Mouse (Mus musculus) hindbrain, embryonic 16.5 days (tissue): Measurements from ENCODE around the gene BC028528. TPM values are rescaled to one million over a fixed set of nuclear protein-coding genes. Genes with fewer than 3 reads are reported as not detected.
"Not testable (repeated sequence)": the region's sequence is repeated elsewhere in the genome, so short reads cannot be mapped to it uniquely, and the experiment has no call there.

Source experiments
- ATAC-seq: fragments of 200-750 bp; cut with Nextera tagmentation; 2 replicates; pipeline ENCODE4 v1.8.0; 2017; ENCODE audit warnings: moderate TSS enrichment, moderate library complexity
- H3K27ac ChIP-seq: fragments of 300-500 bp; sonication (generic); 2 replicates; pipeline ENCODE4 v1.5.1; 2014; ENCODE audit warnings: low read depth, mild to moderate bottlenecking, control low read depth, low read length, moderate library complexity
- H3K27me3 ChIP-seq: fragments of 300-500 bp; sonication (generic); replicated peaks from 2 replicates; pipeline ENCODE4 v1.6.1; 2014; ENCODE audit warnings: low read length; ENCODE audit not compliant: control insufficient read depth, insufficient read depth
- H3K36me3 ChIP-seq: fragments of 300-500 bp; sonication (generic); 2 replicates; pipeline ENCODE4 v1.6.1; 2014; ENCODE audit warnings: mild to moderate bottlenecking, low read length, moderate library complexity, mixed read lengths; ENCODE audit not compliant: control insufficient read depth, insufficient read depth
- H3K4me1 ChIP-seq: fragments of 300-500 bp; sonication (generic); 2 replicates; pipeline ENCODE4 v1.6.1; 2014; ENCODE audit warnings: low read depth, low read length; ENCODE audit not compliant: control insufficient read depth, insufficient read depth
- H3K4me2 ChIP-seq: fragments of 300-500 bp; sonication (generic); 2 replicates; pipeline ENCODE4 v1.6.1; 2014; ENCODE audit warnings: mild to moderate bottlenecking, low read length, control low read depth, moderate library complexity
- H3K4me3 ChIP-seq: fragments of 300-500 bp; sonication (generic); 2 replicates; pipeline ENCODE4 v1.5.1; 2014; ENCODE audit warnings: mild to moderate bottlenecking, low read length, control low read depth, moderate library complexity
- H3K9ac ChIP-seq: fragments of 300-500 bp; sonication (generic); 2 replicates; pipeline ENCODE4 v1.6.1; 2014; ENCODE audit warnings: low read depth, mild to moderate bottlenecking, control low read depth, low read length, moderate library complexity
- H3K9me3 ChIP-seq: fragments of 300-500 bp; sonication (generic); 2 replicates; pipeline ENCODE4 v1.6.1; 2014; ENCODE audit warnings: mild to moderate bottlenecking, low read length, moderate library complexity; ENCODE audit not compliant: control insufficient read depth
- WGBS: fragments of 180-500 bp; shearing (Covaris S2); extraction: QIAGEN DNeasy Blood & Tissue Kit; methylation state at CpG from one replicate; pipeline ENCODE4 v1.1.7; 2014; 5-methylcytosine and 5-hydroxymethylcytosine counted together
- polyA plus RNA-seq: library from polyadenylated mRNA; unstranded; fragments of >200 nt; fragmentation: Nextera tagmentation; extraction: Ambion mirVana; gene quantifications from 2 replicates; pipeline ENCODE4 v1.2.1, GENCODE M21; 2015

Gene BC028528
- polyA plus RNA-seq, 1 experiment from 2014 or later, result 17.2 TPM

- no peaks in the 10 kb centered on the region for H3K36me3 ChIP-seq
- peaks cover 15% of the 10 kb centered on the region for H3K4me1 ChIP-seq
- no peak overlapping the region for H3K27ac ChIP-seq
- H3K4me3 ChIP-seq, result no peak overlapping the region
- no peaks in the 10 kb centered on the region for H3K9me3 ChIP-seq
- H3K27me3 ChIP-seq, result 0 out of 2 replicates have a peak, but pooled peaks cover 3% of the 10 kb centered on the region
- no peak overlapping the region for H3K4me2 ChIP-seq
- ATAC-seq, result no peak
- 69% methylated on average over 9 of the region's 9 CpGs for WGBS
- 0 out of 2 replicates have a peak overlapping the region, but pooled peaks have one; percentile 23 for H3K9ac ChIP-seq
These were observed 10.0 kb upstream of the BC028528 start for GRCm38 (mm10) chr3:95901616-95902372.

- H3K4me2 ChIP-seq, result no peak overlapping the region
- peaks cover 13% of the 10 kb centered on the region for H3K4me1 ChIP-seq
- no peak overlapping the region for H3K9ac ChIP-seq
- H3K27me3 ChIP-seq, result 0 out of 2 replicates have a peak, but pooled peaks cover 3% of the 10 kb centered on the region
- WGBS, result 79% methylated on average over 13 of the region's 13 CpGs
- no peak for ATAC-seq
- H3K36me3 ChIP-seq, result no peaks in the 10 kb centered on the region
- no peak overlapping the region for H3K4me3 ChIP-seq
- H3K27ac ChIP-seq, result no peak overlapping the region
- no peaks in the 10 kb centered on the region for H3K9me3 ChIP-seq
These were observed 8.2 kb upstream of the BC028528 start for GRCm38 (mm10) chr3:95899800-95900524.

- 87% methylated on average over 7 of the region's 7 CpGs for WGBS
- H3K27ac ChIP-seq, H3K9me3 ChIP-seq, H3K27me3 ChIP-seq, H3K36me3 ChIP-seq, ATAC-seq, H3K9ac ChIP-seq, H3K4me3 ChIP-seq: not testable (repeated sequence)
- H3K4me2 ChIP-seq, result peak overlapping the region; percentile 78
- H3K4me1 ChIP-seq, result peaks cover 11% of the 10 kb centered on the region
These were observed 3.7 kb upstream of the BC028528 start for GRCm38 (mm10) chr3:95895501-95895900.

GRCm38 (mm10) chr3:95894317-95895160, 2.7 kb upstream of the BC028528 start:
- Histone ChIP-seq H3K9me3 (no peaks in the 10 kb centered on the region), H3K4me1 (peaks cover 11% of the 10 kb centered on the region), H3K27ac (peak overlapping the region; percentile 26), H3K36me3 (no peaks in the 10 kb centered on the region), H3K4me3 (peak overlapping the region; percentile 75), H3K9ac (peak overlapping the region; percentile 67), H3K4me2 (peak overlapping the region; percentile 78), H3K27me3 (no peaks in the 10 kb centered on the region)
- WGBS, result 15% methylated on average over 15 of the region's 16 CpGs
- no peak for ATAC-seq

GRCm38 (mm10) chr3:95893606-95894316, 2.0 kb upstream of the BC028528 start, which contains the start of gene Aph1a:
Aph1a (plus strand) TSS chr3:95893969.
- H3K4me2 ChIP-seq, result peak within 1 kb of the TSS; percentile 78
- not testable (repeated sequence) for H3K36me3 ChIP-seq, H3K27me3 ChIP-seq, H3K9me3 ChIP-seq
- peak within 1 kb of the TSS; percentile 67 for H3K9ac ChIP-seq
- peak; percentile 98 for ATAC-seq
- H3K4me1 ChIP-seq, result peaks cover 11% of the 10 kb centered on the region
- H3K4me3 ChIP-seq, result peak within 1 kb of the TSS; percentile 75
- 0% methylated on average over 25 of the region's 43 CpGs for WGBS
- H3K27ac ChIP-seq, result peak within 1 kb of the TSS; percentile 40

GRCm38 (mm10) chr3:95893126-95893525, 1.3 kb upstream of the BC028528 start:
- Histone ChIP-seq H3K27ac (peak overlapping the region; percentile 40), H3K27me3 (no peaks in the 10 kb centered on the region), H3K9me3 (no peaks in the 10 kb centered on the region), H3K4me2 (peak overlapping the region; percentile 57), H3K4me1 (peaks cover 11% of the 10 kb centered on the region), H3K4me3 (peak overlapping the region; percentile 75), H3K9ac (peak overlapping the region; percentile 45; the same call in 1 of the 2 replicates), H3K36me3 (no peaks in the 10 kb centered on the region)
- WGBS, result 24% methylated on average over 7 of the region's 7 CpGs
- ATAC-seq, result 0 out of 2 replicates have a peak, but pooled peaks have one; percentile 3

GRCm38 (mm10) chr3:95892066-95893052, 554 bp upstream of the BC028528 start:
- Histone ChIP-seq H3K4me3 (no peak overlapping the region), H3K9ac (peak overlapping the region; percentile 4; the same call in 1 of the 2 replicates), H3K27me3 (no peaks in the 10 kb centered on the region), H3K9me3 (no peaks in the 10 kb centered on the region), H3K4me1 (peaks cover 11% of the 10 kb centered on the region), H3K27ac (peak overlapping the region; percentile 19; the same call in 1 of the 2 replicates), H3K36me3 (no peaks in the 10 kb centered on the region), H3K4me2 (no peak overlapping the region; the same call in 1 of the 2 replicates)
- no peak for ATAC-seq
- 38% methylated on average over 11 of the region's 11 CpGs for WGBS
